Mouse (Mus musculus) adrenal gland, postnatal 0 days (tissue): ENCODE data around the gene Gm4187. TPM values are rescaled to one million over a fixed set of nuclear protein-coding genes. Genes with fewer than 3 reads are reported as not detected.

ENCODE experiments used
- polyA plus RNA-seq: library from polyadenylated mRNA; unstranded; fragments of >200 nt; fragmentation: Nextera tagmentation; extraction: Ambion mirVana; gene quantifications from 2 replicates; pipeline ENCODE4 v1.2.1, GENCODE M21; 2015

Gene Gm4187
- polyA plus RNA-seq, result not detected in 2 replicates

GRCm38 (mm10) chr7:22329617-22330016 lies at the start of gene Gm4187:
Gm4187 (minus strand) TSS chr7:22329717.

GRCm38 (mm10) chr7:22370939-22371338 lies 41.4 kb upstream of the Gm4187 start, which contains the start of gene Gm8660:
Gm8660 (minus strand) TSS chr7:22371039.

Other genes with a start within 250 kb of the Gm4187 start
- gene Gm16451, start 211.5 kb downstream of the Gm4187 start, polyA plus RNA-seq, result not detected in 2 replicates
- not detected in 2 replicates for gene Gm10666, start 195.0 kb downstream of the Gm4187 start, polyA plus RNA-seq
- gene Vmn1r142, start 165.7 kb downstream of the Gm4187 start, polyA plus RNA-seq, result not detected in 2 replicates
- not detected in 2 replicates for gene Vmn1r143, start 140.3 kb downstream of the Gm4187 start, polyA plus RNA-seq
- not detected in 2 replicates for gene Gm8653, start 128.5 kb downstream of the Gm4187 start, polyA plus RNA-seq
- gene Gm8453, start 100.2 kb downstream of the Gm4187 start, polyA plus RNA-seq, result not detected in 2 replicates
- gene Gm8660, start 41.3 kb upstream of the Gm4187 start, polyA plus RNA-seq, result not detected in 2 replicates
- gene Vmn1r148, start 83.9 kb upstream of the Gm4187 start, polyA plus RNA-seq, result not detected in 2 replicates
- gene Vmn1r149, start 108.5 kb upstream of the Gm4187 start, polyA plus RNA-seq, result not detected in 2 replicates
- gene Gm10665, start 134.4 kb upstream of the Gm4187 start, polyA plus RNA-seq, result not detected in 2 replicates
- gene Vmn1r151, start 170.0 kb upstream of the Gm4187 start, polyA plus RNA-seq, result not detected in 2 replicates
- gene Vmn1r152, start 193.2 kb upstream of the Gm4187 start, polyA plus RNA-seq, result not detected in 2 replicates
- gene Gm8677, start 205.2 kb upstream of the Gm4187 start, polyA plus RNA-seq, result not detected in 2 replicates
- not detected in 2 replicates for gene Gm4201, start 235.6 kb upstream of the Gm4187 start, polyA plus RNA-seq